Mouse (Mus musculus) testis, adult 2 months (tissue): ENCODE measurements at regions not wholly inside any gene's neighbourhood (a gene's known extent, or its start where the extent isn't known, plus 50 kb on each side); places are given as distances from the start of the nearest gene placed in this dataset.
"Not testable (repeated sequence)": the region's sequence is repeated elsewhere in the genome, so short reads cannot be mapped to it uniquely, and the experiment has no call there.

Experiments used
- H3K27ac ChIP-seq: fragments of 200-500 bp; 2 replicates; pipeline ENCODE4 v1.5.1; 2012; ENCODE audit warnings: low read depth, low read length; ENCODE audit not compliant: control insufficient read depth, insufficient read depth
- H3K27me3 ChIP-seq: fragments of 200-500 bp; 2 replicates; pipeline ENCODE4 v1.6.1; 2012; ENCODE audit warnings: mild to moderate bottlenecking, low read length, moderate library complexity; ENCODE audit not compliant: control insufficient read depth, insufficient read depth
- H3K36me3 ChIP-seq: fragments of 200-500 bp; 2 replicates; pipeline ENCODE4 v1.6.1; 2012; ENCODE audit warnings: mild to moderate bottlenecking, low read length; ENCODE audit not compliant: control insufficient read depth, insufficient read depth
- H3K4me1 ChIP-seq: fragments of 200-500 bp; 2 replicates; pipeline ENCODE4 v1.6.1; 2012; ENCODE audit warnings: low read length; ENCODE audit not compliant: control insufficient read depth, insufficient read depth
- H3K4me3 ChIP-seq: fragments of 200-500 bp; 2 replicates; pipeline ENCODE4 v1.5.1; 2012; ENCODE audit warnings: low read depth, mild to moderate bottlenecking, low read length, moderate library complexity, mixed read lengths; ENCODE audit not compliant: control insufficient read depth
- CTCF ChIP-seq: fragments of 200-500 bp; IDR thresholded peaks from 2 replicates; pipeline ENCODE4 v1.5.1; 2012; ENCODE audit warnings: low read depth, mild to moderate bottlenecking, inconsistent platforms, low read length, moderate library complexity; ENCODE audit not compliant: control insufficient read depth, insufficient read depth, insufficient replicate concordance
- POLR2A ChIP-seq: fragments of 200-500 bp; IDR thresholded peaks from 2 replicates; pipeline ENCODE4 v1.6.1; 2012; ENCODE audit warnings: low read depth, mild to moderate bottlenecking, inconsistent platforms, low read length, moderate library complexity; ENCODE audit not compliant: control insufficient read depth

DNA sequence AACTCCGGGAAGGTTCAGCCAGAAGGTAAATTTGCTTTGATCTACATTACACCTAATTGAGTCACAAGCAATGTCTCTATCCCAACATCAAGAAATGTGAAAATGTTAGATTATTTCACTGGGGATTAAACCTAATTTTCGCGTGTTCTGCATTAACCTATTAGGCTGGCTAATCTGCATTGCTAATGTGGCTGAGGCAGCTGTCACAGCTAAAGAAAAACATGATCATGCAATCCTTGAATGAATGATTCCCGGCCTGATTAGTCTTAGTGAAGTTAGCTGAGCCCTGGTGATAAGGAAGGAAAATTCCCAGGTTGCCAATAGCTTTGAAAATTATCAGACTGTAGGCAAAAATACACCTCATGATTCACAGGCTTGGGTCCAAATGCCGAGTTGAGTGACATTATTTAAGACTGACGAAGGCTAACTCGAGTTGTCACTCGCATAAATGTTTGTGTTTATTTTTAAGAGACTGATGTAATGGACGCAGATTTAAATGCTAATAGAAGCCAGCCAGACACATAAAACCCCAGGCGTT, 131.5 kb upstream of the Kiz start:
- Histone ChIP-seq H3K27ac (no peak overlapping the region), H3K27me3 (no peaks in the 10 kb centered on the region), H3K4me1 (no peaks in the 10 kb centered on the region), H3K36me3 (no peaks in the 10 kb centered on the region), H3K4me3 (no peak overlapping the region)
- TF ChIP-seq POLR2A = no peak
- no peak for TF ChIP-seq CTCF

- no peaks in the 10 kb centered on the region for H3K36me3 ChIP-seq
- no peaks in the 10 kb centered on the region for H3K4me1 ChIP-seq
- H3K4me3 ChIP-seq = no peak overlapping the region
- TF ChIP-seq CTCF = no peak
- no peak for TF ChIP-seq POLR2A
- H3K27ac ChIP-seq = no peak overlapping the region
- no peaks in the 10 kb centered on the region for H3K27me3 ChIP-seq
Measured at GRCm38 (mm10) chr2:146724924-146725555, 130.6 kb upstream of the Kiz start.

- no peaks in the 10 kb centered on the region for H3K36me3 ChIP-seq
- H3K4me1 ChIP-seq = no peaks in the 10 kb centered on the region
- TF ChIP-seq POLR2A (no peak), CTCF (no peak)
- H3K27ac ChIP-seq = no peak overlapping the region
- H3K4me3 ChIP-seq = no peak overlapping the region
- no peaks in the 10 kb centered on the region for H3K27me3 ChIP-seq
Measured at GRCm38 (mm10) chr2:146728693-146729092, 127.0 kb upstream of the Kiz start.

DNA sequence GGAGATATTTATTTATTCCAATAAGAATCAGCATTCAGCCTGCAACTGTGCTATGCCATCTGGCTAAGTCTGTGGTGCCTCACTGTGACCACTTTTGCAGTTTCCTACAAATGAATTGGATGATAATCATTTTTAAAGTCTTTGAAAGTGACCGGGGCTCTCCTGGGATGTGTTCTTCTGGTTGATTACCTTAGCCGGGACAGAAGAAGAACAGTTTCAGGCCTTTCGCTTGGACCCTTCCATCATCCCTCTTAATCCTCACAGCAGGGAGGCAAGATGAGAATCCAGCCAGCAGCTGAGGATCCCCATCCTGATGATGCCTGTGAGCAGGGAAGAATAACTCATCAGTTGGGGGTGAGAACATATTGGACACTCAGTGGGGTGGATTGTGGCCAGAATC, 124.6 kb upstream of the Kiz start:
- no peak overlapping the region for H3K27ac ChIP-seq
- TF ChIP-seq POLR2A (no peak), CTCF (no peak)
- H3K4me3 ChIP-seq = no peak overlapping the region
- H3K27me3 ChIP-seq = no peaks in the 10 kb centered on the region
- H3K36me3 ChIP-seq = no peaks in the 10 kb centered on the region
- H3K4me1 ChIP-seq = no peaks in the 10 kb centered on the region

DNA sequence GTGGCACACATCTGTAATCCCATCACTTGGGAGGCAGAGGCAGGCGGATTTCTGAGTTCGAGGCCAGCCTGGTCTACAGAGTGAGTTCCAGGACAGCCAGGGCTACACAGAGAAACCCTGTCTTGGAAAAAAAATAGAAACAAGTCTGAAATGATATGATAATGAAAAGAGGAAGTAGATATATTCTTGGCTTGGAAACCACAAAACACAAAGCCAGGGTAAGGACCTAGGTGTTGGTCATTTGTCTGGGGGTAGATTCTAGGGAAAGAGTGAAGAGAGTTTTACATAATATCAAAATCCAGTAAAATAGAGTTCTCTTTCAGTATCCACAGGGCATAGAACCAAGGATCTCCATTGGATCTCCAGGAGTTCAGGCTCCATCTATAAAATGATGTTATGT, 122.8 kb upstream of the Kiz start:
- H3K4me1 ChIP-seq, H3K27me3 ChIP-seq, H3K27ac ChIP-seq, H3K36me3 ChIP-seq, H3K4me3 ChIP-seq: not testable (repeated sequence)

- H3K27ac ChIP-seq = no peak overlapping the region
- TF ChIP-seq CTCF = no peak
- no peaks in the 10 kb centered on the region for H3K36me3 ChIP-seq
- H3K27me3 ChIP-seq = no peaks in the 10 kb centered on the region
- no peaks in the 10 kb centered on the region for H3K4me1 ChIP-seq
- no peak overlapping the region for H3K4me3 ChIP-seq
Measured at GRCm38 (mm10) chr2:146744396-146744795, 111.3 kb upstream of the Kiz start.

- Histone ChIP-seq H3K4me1 (no peaks in the 10 kb centered on the region), H3K4me3 (no peak overlapping the region), H3K27me3 (no peaks in the 10 kb centered on the region), H3K36me3 (no peaks in the 10 kb centered on the region), H3K27ac (no peak overlapping the region)
- TF ChIP-seq POLR2A (no peak), CTCF (no peak)
Measured at GRCm38 (mm10) chr2:146745012-146745682, 110.5 kb upstream of the Kiz start.

DNA sequence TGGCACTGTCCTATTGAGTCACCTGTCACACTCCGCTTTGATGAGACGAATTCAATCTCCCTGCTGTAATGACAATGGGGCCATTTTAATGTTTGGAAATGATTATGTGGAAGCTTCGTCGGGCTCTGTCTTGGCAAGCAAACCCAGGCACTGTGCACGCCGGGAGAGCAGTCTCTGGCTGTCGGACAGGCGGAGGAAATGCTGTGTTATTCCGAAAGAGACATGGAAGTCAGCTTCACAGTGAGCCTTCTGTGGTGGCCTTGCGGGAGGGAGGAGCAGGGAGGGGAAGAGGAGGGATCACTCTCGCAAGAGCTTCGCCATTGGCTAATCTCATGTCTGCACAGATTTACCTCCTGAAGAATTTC, 110.0 kb upstream of the Kiz start:
- Histone ChIP-seq H3K27ac (no peak overlapping the region), H3K27me3 (no peaks in the 10 kb centered on the region), H3K4me3 (no peak overlapping the region), H3K36me3 (no peaks in the 10 kb centered on the region), H3K4me1 (no peaks in the 10 kb centered on the region)
- TF ChIP-seq CTCF = no peak
- no peak for TF ChIP-seq POLR2A
